8 mouse cellular contexts compared by ENCODE assay signal in the genomic region with DNA sequence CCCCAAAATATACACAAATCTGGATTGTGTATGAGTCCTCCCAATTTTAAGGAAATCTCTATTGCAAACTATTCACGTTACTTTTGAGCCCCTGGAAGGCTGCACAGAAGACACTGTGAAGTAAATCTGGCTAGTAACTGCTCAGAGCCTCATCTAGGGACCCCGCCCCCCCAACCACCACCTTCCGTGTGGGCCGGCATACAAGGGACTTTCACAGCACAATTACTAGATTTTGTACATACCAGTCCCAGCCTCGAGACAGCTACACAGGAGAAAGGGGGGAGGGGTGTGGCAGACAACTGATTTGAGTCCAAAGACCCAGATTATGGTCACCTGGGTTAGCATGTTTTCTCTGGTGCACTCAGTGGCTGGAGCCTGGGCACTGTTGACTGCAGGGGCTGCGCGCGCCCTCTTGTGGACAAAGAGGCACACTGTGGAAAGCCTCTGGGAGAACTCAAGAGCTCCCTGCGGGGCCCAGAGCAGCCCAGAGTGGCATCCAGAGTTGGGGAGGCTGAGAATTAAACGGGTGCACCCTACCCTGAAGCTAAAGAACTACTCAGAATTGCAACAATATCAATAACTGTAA. TPM values are rescaled to one million over a fixed set of nuclear protein-coding genes. Genes with fewer than 3 reads are reported as not detected.
A peak's percentile ranks its signal among the peaks of the same experiment; 100 is the strongest.
DNase-seq lines count a peak whose midpoint lies in the region; ATAC-seq and TF ChIP-seq lines count a peak whose summit lies in the region.

No protein-coding gene starts in this region.

- H3K4me3 ChIP-seq in embryonic facial prominence, embryonic 11.5 days (ENCODE audit: low read depth, low read length), result no peak overlapping the region
- H3K4me3 ChIP-seq in liver, embryonic 11.5 days (ENCODE audit: low read depth, low read length), result no peak overlapping the region
- no peak overlapping the region for H3K4me3 ChIP-seq in neural tube, embryonic 12.5 days
- H3K4me3 ChIP-seq in stomach, postnatal 0 days (ENCODE audit: low read depth, low read length), result no peak overlapping the region

- no peaks in the 10 kb centered on the region for H3K27me3 ChIP-seq in embryonic facial prominence, embryonic 11.5 days (ENCODE audit: control insufficient read depth, insufficient read depth, low read length)
- no peaks in the 10 kb centered on the region for H3K27me3 ChIP-seq in liver, embryonic 11.5 days (replicated peaks; ENCODE audit: control insufficient read depth, insufficient read depth, low read length)
- no peaks in the 10 kb centered on the region for H3K27me3 ChIP-seq in neural tube, embryonic 12.5 days (replicated peaks)
- H3K27me3 ChIP-seq in stomach, postnatal 0 days (ENCODE audit: control insufficient read depth, insufficient read depth, low read length), result no peaks in the 10 kb centered on the region

- no peaks in the 10 kb centered on the region for H3K36me3 ChIP-seq in embryonic facial prominence, embryonic 11.5 days (replicated peaks; ENCODE audit: control insufficient read depth, insufficient read depth, low read depth, low read length)
- H3K36me3 ChIP-seq in liver, embryonic 11.5 days (ENCODE audit: control insufficient read depth, insufficient read depth, low read length), result no peaks in the 10 kb centered on the region
- no peaks in the 10 kb centered on the region for H3K36me3 ChIP-seq in neural tube, embryonic 12.5 days
- no peaks in the 10 kb centered on the region for H3K36me3 ChIP-seq in stomach, postnatal 0 days (ENCODE audit: control insufficient read depth, insufficient read depth, low read length)

- TF ChIP-seq CTCF in stomach, postnatal 0 days (IDR thresholded peaks at IDR 0.05; ENCODE audit: low read depth), result peak; percentile 94

- no peak overlapping the region for H3K9ac ChIP-seq in embryonic facial prominence, embryonic 11.5 days (replicated peaks; ENCODE audit: low read length)
- no peak overlapping the region for H3K9ac ChIP-seq in liver, embryonic 11.5 days (ENCODE audit: low read depth, low read length)
- no peak overlapping the region for H3K9ac ChIP-seq in neural tube, embryonic 12.5 days
- H3K9ac ChIP-seq in stomach, postnatal 0 days (ENCODE audit: low read length), result no peak overlapping the region

- WGBS in embryonic facial prominence, embryonic 11.5 days, result 26% methylated on average over 10 of the region's 10 CpGs
- 34% methylated on average over 10 of the region's 10 CpGs for WGBS in liver, embryonic 11.5 days
- WGBS in neural tube, embryonic 12.5 days, result 28% methylated on average over 10 of the region's 10 CpGs
- WGBS in stomach, postnatal 0 days, result 21% methylated on average over 10 of the region's 10 CpGs

- no peaks in the 10 kb centered on the region for H3K4me1 ChIP-seq in embryonic facial prominence, embryonic 11.5 days (ENCODE audit: control insufficient read depth, insufficient read depth, low read length)
- no peaks in the 10 kb centered on the region for H3K4me1 ChIP-seq in liver, embryonic 11.5 days (replicated peaks; ENCODE audit: control insufficient read depth, insufficient read depth, low read length)
- H3K4me1 ChIP-seq in neural tube, embryonic 12.5 days, result no peaks in the 10 kb centered on the region
- H3K4me1 ChIP-seq in stomach, postnatal 0 days (replicated peaks; ENCODE audit: control insufficient read depth, insufficient read depth), result no peaks in the 10 kb centered on the region

- DNase-seq in 3T3-L1 (ENCODE audit: low read depth, low spot score), result peak; percentile 81
- DNase-seq in adrenal gland, postnatal 25 days, result peak; percentile 80
- peak; percentile 88 for DNase-seq in embryonic facial prominence, embryonic 11.5 days (ENCODE audit: low spot score)
- DNase-seq in heart, adult 8-10 months (ENCODE audit: low spot score), result peak; percentile 42
- DNase-seq in kidney, adult 9 months, result peak; percentile 72
- DNase-seq in liver, embryonic 11.5 days (ENCODE audit: low spot score), result peak; percentile 53
- DNase-seq in stomach, postnatal 0 days (ENCODE audit: low spot score), result peak; percentile 82

- TF ChIP-seq EP300 in stomach, postnatal 0 days (optimal IDR thresholded peaks at IDR 0.05), result no peak

- H3K4me2 ChIP-seq in embryonic facial prominence, embryonic 11.5 days (ENCODE audit: low read depth, low read length), result no peak overlapping the region
- H3K4me2 ChIP-seq in liver, embryonic 11.5 days, result no peak overlapping the region
- H3K4me2 ChIP-seq in neural tube, embryonic 12.5 days (replicated peaks), result no peak overlapping the region
- H3K4me2 ChIP-seq in stomach, postnatal 0 days (replicated peaks; ENCODE audit: low read depth), result no peak overlapping the region

- no peak overlapping the region for H3K27ac ChIP-seq in embryonic facial prominence, embryonic 11.5 days (replicated peaks; ENCODE audit: low read depth, low read length)
- no peak overlapping the region for H3K27ac ChIP-seq in liver, embryonic 11.5 days (ENCODE audit: low read depth, low read length)
- no peak overlapping the region for H3K27ac ChIP-seq in neural tube, embryonic 12.5 days
- H3K27ac ChIP-seq in stomach, postnatal 0 days (replicated peaks), result no peak overlapping the region

- no peaks in the 10 kb centered on the region for H3K9me3 ChIP-seq in embryonic facial prominence, embryonic 11.5 days (replicated peaks; ENCODE audit: control insufficient read depth, low read length)
- no peaks in the 10 kb centered on the region for H3K9me3 ChIP-seq in liver, embryonic 11.5 days (ENCODE audit: control insufficient read depth, low read length)
- H3K9me3 ChIP-seq in neural tube, embryonic 12.5 days, result no peaks in the 10 kb centered on the region
- no peaks in the 10 kb centered on the region for H3K9me3 ChIP-seq in stomach, postnatal 0 days (ENCODE audit: control insufficient read depth, low read length)

- ATAC-seq in embryonic facial prominence, embryonic 11.5 days (replicated peaks; ENCODE audit: insufficient number of reproducible peaks, low FRiP score, low TSS enrichment, low read depth), result peak; percentile 71
- peak; percentile 58; the same call in 1 of the 2 replicates for ATAC-seq in liver, embryonic 11.5 days (replicated peaks; ENCODE audit: low FRiP score)
- peak; percentile 85 for ATAC-seq in neural tube, embryonic 12.5 days (ENCODE audit: low FRiP score, low read depth)
- ATAC-seq in stomach, postnatal 0 days (ENCODE audit: low FRiP score, low TSS enrichment), result 0 out of 2 replicates have a peak, but pooled peaks have one; percentile 78

RNA-seq across cellular contexts. Expression of gene Bod1, which starts 33.8 kb away (rescaled TPM):
- 50.3 and 55.4 TPM in 2 replicates for total RNA-seq in adrenal gland, postnatal 25 days (2021)
- 130 and 137 TPM in 2 replicates for polyA plus RNA-seq in embryonic facial prominence, embryonic 11.5 days (2014; fragmentation: Nextera tagmentation; extraction: Ambion mirVana)
- total RNA-seq in heart, adult 8-10 months (2022), result 100 to 1,000 TPM; 135 to 160 (median 146) TPM
- polyA plus RNA-seq in liver, embryonic 11.5 days (2014; fragmentation: Nextera tagmentation; extraction: Ambion mirVana), result 39.7 and 40.1 TPM in 2 replicates
- 163 and 173 TPM in 2 replicates for polyA plus RNA-seq in neural tube, embryonic 12.5 days (2016; fragmentation: Nextera tagmentation; extraction: Ambion mirVana)
- 62.1 and 65.2 TPM in 2 replicates for polyA plus RNA-seq in stomach, postnatal 0 days (2015; fragmentation: Nextera tagmentation; extraction: Ambion mirVana)
